Comparison of ENCODE assay signal across 7 mouse cellular contexts in the genomic region with DNA sequence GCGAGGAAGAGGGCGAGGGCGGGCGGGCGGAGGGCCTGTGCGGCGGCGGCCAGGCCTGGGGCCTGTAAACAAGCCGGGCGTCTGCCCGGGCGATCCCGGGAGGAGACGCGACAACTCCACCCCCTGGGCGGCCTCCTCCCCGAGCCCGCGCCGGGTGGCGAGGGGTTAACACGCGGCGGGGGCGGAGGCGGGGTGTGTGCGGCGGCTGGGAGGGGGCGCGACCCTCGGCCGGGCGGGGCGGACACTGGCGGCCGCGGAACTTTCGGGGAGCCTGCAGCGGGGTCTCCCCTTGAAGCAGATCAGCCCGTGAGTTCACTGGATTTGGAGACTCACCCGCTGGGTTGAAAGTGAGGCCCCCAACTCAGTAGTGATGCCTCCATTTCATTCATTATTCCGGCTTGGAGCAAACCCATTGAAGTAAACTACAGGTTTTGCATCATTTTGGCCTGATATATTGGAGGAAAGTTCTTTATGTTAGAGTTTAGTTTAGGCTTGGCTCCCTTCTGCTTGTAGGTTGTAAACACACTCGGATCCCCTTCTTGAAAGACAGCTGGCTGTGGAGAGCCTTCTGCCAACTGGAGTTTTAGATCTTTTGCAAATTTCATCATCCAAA. TPM values are rescaled to one million over a fixed set of nuclear protein-coding genes. Genes with fewer than 3 reads are reported as not detected.
DNase-seq lines count a peak whose midpoint lies in the region; ATAC-seq and TF ChIP-seq lines count a peak whose summit lies in the region.

No protein-coding gene starts in this region.

- H3K4me2 ChIP-seq in embryonic facial prominence, embryonic 12.5 days (replicated peaks): peak overlapping the region; percentile 58
- peak overlapping the region; percentile 56 for H3K4me2 ChIP-seq in limb, embryonic 15.5 days
- H3K4me2 ChIP-seq in midbrain, embryonic 16.5 days (ENCODE audit: low read length): peak overlapping the region; percentile 64

- no peaks in the 10 kb centered on the region for H3K9me3 ChIP-seq in embryonic facial prominence, embryonic 12.5 days
- no peaks in the 10 kb centered on the region for H3K9me3 ChIP-seq in limb, embryonic 15.5 days
- H3K9me3 ChIP-seq in midbrain, embryonic 16.5 days (replicated peaks; ENCODE audit: control insufficient read depth, low read length, poor library complexity, severe bottlenecking): no peaks in the 10 kb centered on the region

- H3K36me3 ChIP-seq in embryonic facial prominence, embryonic 12.5 days: no peaks in the 10 kb centered on the region
- H3K36me3 ChIP-seq in heart, adult 2 months (ENCODE audit: control insufficient read depth, insufficient read depth, low read length): peaks cover 14% of the 10 kb centered on the region
- H3K36me3 ChIP-seq in limb, embryonic 15.5 days: no peaks in the 10 kb centered on the region
- no peaks in the 10 kb centered on the region for H3K36me3 ChIP-seq in midbrain, embryonic 16.5 days (ENCODE audit: control insufficient read depth, insufficient read depth, low read length)

- peak overlapping the region; percentile 99 for H3K9ac ChIP-seq in embryonic facial prominence, embryonic 12.5 days
- peak overlapping the region; percentile 86 for H3K9ac ChIP-seq in heart, adult 2 months (ENCODE audit: low read depth, low read length)
- H3K9ac ChIP-seq in limb, embryonic 15.5 days: peak overlapping the region; percentile 100
- peak overlapping the region; percentile 98 for H3K9ac ChIP-seq in midbrain, embryonic 16.5 days (ENCODE audit: low read depth, low read length)

- TF ChIP-seq EP300 in heart, adult 2 months (IDR thresholded peaks at IDR 0.05; ENCODE audit: insufficient read depth, low read depth, low read length): no peak

- peak overlapping the region; percentile 99 for H3K27ac ChIP-seq in embryonic facial prominence, embryonic 12.5 days
- peak overlapping the region; percentile 99 for H3K27ac ChIP-seq in heart, adult 2 months
- peak overlapping the region; percentile 97 for H3K27ac ChIP-seq in limb, embryonic 15.5 days
- peak overlapping the region; percentile 99 for H3K27ac ChIP-seq in midbrain, embryonic 16.5 days (ENCODE audit: low read length)

- intact Hi-C loops in heart, adult 2 months (cut with DNase I): loop anchor here (2.0 to 10.0 kb wide), 2 partner anchors 83 to 1203 kb away; partner anchors contain the start of gene Snapc1

- no peaks in the 10 kb centered on the region for H3K79me2 ChIP-seq in heart, adult 2 months (replicated peaks; ENCODE audit: control insufficient read depth, insufficient read depth, low read length)

- H3K4me1 ChIP-seq in embryonic facial prominence, embryonic 12.5 days: peaks cover 26% of the 10 kb centered on the region
- peaks cover 4% of the 10 kb centered on the region for H3K4me1 ChIP-seq in heart, adult 2 months (ENCODE audit: control insufficient read depth, insufficient read depth, low read length)
- H3K4me1 ChIP-seq in limb, embryonic 15.5 days: peaks cover 9% of the 10 kb centered on the region
- H3K4me1 ChIP-seq in midbrain, embryonic 16.5 days (ENCODE audit: control insufficient read depth, insufficient read depth, low read length): peaks cover 19% of the 10 kb centered on the region

- peak; percentile 83 for DNase-seq in adrenal gland, postnatal 10 days
- DNase-seq in heart, adult 2 months: peak; percentile 78 to 79
- DNase-seq in kidney, adult 9 months: peak; percentile 53
- peak; percentile 43 to 58 for DNase-seq in spleen, postnatal 36 days (ENCODE audit: low spot score in 2 of 2)

- TF ChIP-seq POLR2A in heart, adult 2 months (IDR thresholded peaks at IDR 0.05; ENCODE audit: insufficient read depth, low read depth, low read length): no peak

- H3K4me3 ChIP-seq in embryonic facial prominence, embryonic 12.5 days: peak overlapping the region; percentile 88
- H3K4me3 ChIP-seq in heart, adult 2 months: peak overlapping the region; percentile 69
- peak overlapping the region; percentile 84 for H3K4me3 ChIP-seq in limb, embryonic 15.5 days
- H3K4me3 ChIP-seq in midbrain, embryonic 16.5 days (ENCODE audit: low read depth, low read length): peak overlapping the region; percentile 81

- under 1% methylated on average over 35 of the region's 43 CpGs for WGBS in embryonic facial prominence, embryonic 12.5 days
- WGBS in heart, adult 2 months: under 1% methylated on average over 41 of the region's 43 CpGs
- WGBS in limb, embryonic 15.5 days: under 1% methylated on average over 42 of the region's 43 CpGs
- 2% methylated on average over 33 of the region's 43 CpGs for WGBS in midbrain, embryonic 16.5 days

- ATAC-seq in embryonic facial prominence, embryonic 12.5 days (ENCODE audit: insufficient number of reproducible peaks, insufficient read depth, low FRiP score, low TSS enrichment): peak; percentile 65
- peak; percentile 58 for ATAC-seq in limb, embryonic 15.5 days (ENCODE audit: insufficient number of reproducible peaks, low FRiP score, low TSS enrichment, low read depth)
- peak; percentile 57 for ATAC-seq in midbrain, embryonic 16.5 days

- H3K27me3 ChIP-seq in embryonic facial prominence, embryonic 12.5 days: no peaks in the 10 kb centered on the region
- no peaks in the 10 kb centered on the region for H3K27me3 ChIP-seq in heart, adult 2 months (ENCODE audit: control insufficient read depth, insufficient read depth, low read length)
- H3K27me3 ChIP-seq in limb, embryonic 15.5 days: no peaks in the 10 kb centered on the region
- no peaks in the 10 kb centered on the region for H3K27me3 ChIP-seq in midbrain, embryonic 16.5 days (ENCODE audit: control insufficient read depth, insufficient read depth, low read depth, low read length)

- no peak for TF ChIP-seq CTCF in heart, adult 2 months (IDR thresholded peaks at IDR 0.05)

RNA-seq across cellular contexts. Expression of gene Ppm1a, which starts 4.5 kb away (rescaled TPM):
- 100 to 1,000 TPM; 252 to 260 TPM for total RNA-seq in adrenal gland, postnatal 10 days (2021)
- polyA plus RNA-seq in embryonic facial prominence, embryonic 12.5 days (2016; fragmentation: Nextera tagmentation; extraction: Ambion mirVana): 81.4 and 83.7 TPM in 2 replicates
- 100 to 1,000 TPM; 218 to 258 TPM for total RNA-seq in heart, adult 2 months (2021)
- polyA plus RNA-seq in heart, adult 2 months (2012; rRNA removed): 78.4 and 141 TPM in 2 replicates
- polyA plus RNA-seq in limb, embryonic 15.5 days (2015; fragmentation: Nextera tagmentation; extraction: Ambion mirVana): 38.7 and 44.4 TPM in 2 replicates
- polyA plus RNA-seq in midbrain, embryonic 16.5 days (2015; fragmentation: Nextera tagmentation; extraction: Ambion mirVana): 52.3 and 55.9 TPM in 2 replicates

Comparison
In these comparisons a context has a peak if more than half of its experiments do, and no peak if none do; other contexts are left out.
1. Peak in every context shown above with its lines: DNase-seq, ATAC-seq, H3K4me3 ChIP-seq and H3K27ac ChIP-seq.